Mouse (Mus musculus) hindlimb bud, embryonic 11.5 days (tissue): ENCODE data around the gene Vps45.
"Not testable (repeated sequence)": the region's sequence is repeated elsewhere in the genome, so short reads cannot be mapped to it uniquely, and the experiment has no call there.

ENCODE experiments used
- DNase-seq: peaks from one replicate; pipeline ENCODE4 v3.0.0-alpha.2; 2012; ENCODE audit warnings: low read depth, low spot score; ENCODE audit errors: extremely low spot score

Gene Vps45

GRCm38 (mm10) chr3:95977587-95977986 is 80.7 kb downstream of the Vps45 start:
- not testable (repeated sequence) for DNase-seq

- DNase-seq: no peak
Observed at GRCm38 (mm10) chr3:95977079-95977478, 81.2 kb downstream of the Vps45 start.

GRCm38 (mm10) chr3:95972873-95973634 is 85.2 kb downstream of the Vps45 start:
- DNase-seq: no peak

GRCm38 (mm10) chr3:95972251-95972872 is 85.9 kb downstream of the Vps45 start:
- DNase-seq: no peak

- not testable (repeated sequence) for DNase-seq
Observed at GRCm38 (mm10) chr3:95970661-95971060, 87.6 kb downstream of the Vps45 start.

- DNase-seq: no peak
Observed at GRCm38 (mm10) chr3:95969277-95969676, 89.0 kb downstream of the Vps45 start.

GRCm38 (mm10) chr3:95965518-95966451 is 92.5 kb downstream of the Vps45 start:
- no peak for DNase-seq

GRCm38 (mm10) chr3:95963681-95964080 is 94.6 kb downstream of the Vps45 start:
- no peak for DNase-seq

- no peak for DNase-seq
Observed at GRCm38 (mm10) chr3:95963230-95963629, 95.0 kb downstream of the Vps45 start.

GRCm38 (mm10) chr3:95962182-95962581 is 96.1 kb downstream of the Vps45 start:
- not testable (repeated sequence) for DNase-seq

GRCm38 (mm10) chr3:95959807-95960206 is 98.5 kb downstream of the Vps45 start:
- no peak for DNase-seq

GRCm38 (mm10) chr3:95959082-95959481 is 99.2 kb downstream of the Vps45 start:
- no peak for DNase-seq

GRCm38 (mm10) chr3:95957359-95958148 is 100.7 kb downstream of the Vps45 start:
- no peak for DNase-seq

GRCm38 (mm10) chr3:95955318-95955717 is 102.9 kb downstream of the Vps45 start:
- no peak for DNase-seq

- not testable (repeated sequence) for DNase-seq
Observed at GRCm38 (mm10) chr3:95954648-95955173, 103.6 kb downstream of the Vps45 start.

- no peak for DNase-seq
Observed at GRCm38 (mm10) chr3:95953522-95953921, 104.7 kb downstream of the Vps45 start.

- DNase-seq: no peak
Observed at GRCm38 (mm10) chr3:95953023-95953422, 105.2 kb downstream of the Vps45 start.

- not testable (repeated sequence) for DNase-seq
Observed at GRCm38 (mm10) chr3:95951566-95951965, 106.7 kb downstream of the Vps45 start.

GRCm38 (mm10) chr3:95950763-95951551 is 107.3 kb downstream of the Vps45 start:
- DNase-seq: no peak
